Comparison of ENCODE assay signal across 24 mouse cellular contexts in genomic region chr17:51278094-51278493, GRCm38 (mm10).
A peak's percentile ranks its signal among the peaks of the same experiment; 100 is the strongest.
DNase-seq lines count a peak whose midpoint lies in the region; ATAC-seq and TF ChIP-seq lines count a peak whose summit lies in the region.
"Had no signal": no experiment of that assay in that cellular context is flagged by ENCODE, and none has a peak within 500 bp of the region (broad histone marks: within the 10 kb centered on the region; RNA-seq: fewer than 3 reads in every experiment).

No protein-coding gene starts in this region.

- no peak overlapping the region for H3K4me3 ChIP-seq in liver, embryonic 12.5 days
- no peak overlapping the region for H3K4me3 ChIP-seq in liver, postnatal 0 days (ENCODE audit: low read depth, low read length)
- H3K4me3 ChIP-seq in liver, embryonic 14.5 days (ENCODE audit: insufficient read depth in 1 of 2, low read depth in 2 of 2, low read length in 2 of 2), result no peak overlapping the region
- H3K4me3 ChIP-seq in hindbrain, embryonic 16.5 days (ENCODE audit: low read length), result no peak overlapping the region
- H3K4me3 ChIP-seq: embryonic facial prominence, embryonic 12.5 days; embryonic facial prominence, embryonic 15.5 days; gastrocnemius, adult 2 months; heart, embryonic 12.5 days; heart, embryonic 15.5 days had no signal

- 55% methylated on average over 2 of the region's 2 CpGs for WGBS in liver, embryonic 12.5 days (ENCODE audit: insufficient replicate concordance)
- 65% methylated on average over 2 of the region's 2 CpGs for WGBS in liver, postnatal 0 days (ENCODE audit: insufficient replicate concordance)
- 45% methylated on average over 2 of the region's 2 CpGs for WGBS in liver, embryonic 14.5 days (ENCODE audit: insufficient replicate concordance)
- WGBS in hindbrain, embryonic 16.5 days, result 87% methylated on average over 2 of the region's 2 CpGs

- TF ChIP-seq CTCF in liver, postnatal 0 days (IDR thresholded peaks at IDR 0.05; ENCODE audit: low read depth), result no peak
- TF ChIP-seq CTCF in liver, embryonic 14.5 days (IDR thresholded peaks at IDR 0.05; ENCODE audit: low read depth), result no peak

- no peak for TF ChIP-seq EP300 in liver, postnatal 0 days (IDR thresholded peaks at IDR 0.05; ENCODE audit: low read depth)
- TF ChIP-seq EP300 in liver, embryonic 14.5 days (IDR thresholded peaks at IDR 0.05; ENCODE audit: low read depth), result peak; percentile 46; the same call in 1 of the 2 replicates

- no peaks in the 10 kb centered on the region for H3K27me3 ChIP-seq in liver, embryonic 12.5 days (replicated peaks)
- no peaks in the 10 kb centered on the region for H3K27me3 ChIP-seq in liver, postnatal 0 days (ENCODE audit: insufficient read depth, low read length)
- H3K27me3 ChIP-seq in liver, embryonic 14.5 days (ENCODE audit: control insufficient read depth, insufficient read depth, low read length), result no peaks in the 10 kb centered on the region
- H3K27me3 ChIP-seq in hindbrain, embryonic 16.5 days (replicated peaks; ENCODE audit: control insufficient read depth, insufficient read depth, low read length), result no peaks in the 10 kb centered on the region
- H3K27me3 ChIP-seq: embryonic facial prominence, embryonic 12.5 days; embryonic facial prominence, embryonic 15.5 days; heart, embryonic 12.5 days; heart, embryonic 15.5 days had no signal

- H3K4me1 ChIP-seq in liver, embryonic 12.5 days, result 0 out of 2 replicates have a peak, but pooled peaks cover 3% of the 10 kb centered on the region
- no peaks in the 10 kb centered on the region for H3K4me1 ChIP-seq in liver, postnatal 0 days (ENCODE audit: insufficient read depth)
- 0 out of 4 replicates have a peak, but pooled peaks cover 0 to 2% of the 10 kb centered on the region in 2 experiments for H3K4me1 ChIP-seq in liver, embryonic 14.5 days (replicated peaks; ENCODE audit: control insufficient read depth in 2 of 2, insufficient read depth in 2 of 2, low read length in 1 of 2)
- H3K4me1 ChIP-seq in hindbrain, embryonic 16.5 days (ENCODE audit: control insufficient read depth, insufficient read depth, low read depth, low read length), result no peaks in the 10 kb centered on the region
- H3K4me1 ChIP-seq: embryonic facial prominence, embryonic 12.5 days; embryonic facial prominence, embryonic 15.5 days; heart, embryonic 15.5 days had no signal

- DNase-seq in liver, postnatal 0 days, result no peak
- no peak for DNase-seq in liver, embryonic 14.5 days (ENCODE audit: low read depth in 3 of 3, low spot score in 3 of 3)
- DNase-seq in layer of hippocampus, adult 11-12 months (ENCODE audit: low spot score), result no peak
- DNase-seq: adrenal gland, postnatal 10 days; adrenal gland, postnatal 36 days; cerebellum, adult 18-20 months; cerebellum, adult 9-11 months; cerebellum, postnatal 25 days; forebrain, postnatal 0 days; gastrocnemius, adult 2 months; gastrocnemius, postnatal 14 days; heart, adult 18-20 months; heart, postnatal 14 days; heart, postnatal 4 days had no signal

- no peak overlapping the region for H3K9ac ChIP-seq in liver, embryonic 12.5 days
- H3K9ac ChIP-seq in liver, postnatal 0 days (replicated peaks), result no peak overlapping the region
- no peak overlapping the region for H3K9ac ChIP-seq in liver, embryonic 14.5 days (replicated peaks)
- H3K9ac ChIP-seq in hindbrain, embryonic 16.5 days (ENCODE audit: low read depth, low read length), result no peak overlapping the region
- H3K9ac ChIP-seq: embryonic facial prominence, embryonic 12.5 days; embryonic facial prominence, embryonic 15.5 days; forebrain, postnatal 0 days; heart, embryonic 12.5 days; heart, embryonic 15.5 days; hindbrain, embryonic 14.5 days had no signal

- H3K36me3 ChIP-seq in liver, embryonic 12.5 days, result no peaks in the 10 kb centered on the region
- no peaks in the 10 kb centered on the region for H3K36me3 ChIP-seq in liver, postnatal 0 days (replicated peaks; ENCODE audit: insufficient read depth, low read length)
- H3K36me3 ChIP-seq in liver, embryonic 14.5 days (replicated peaks; ENCODE audit: control insufficient read depth, insufficient read depth, low read depth), result no peaks in the 10 kb centered on the region
- no peaks in the 10 kb centered on the region for H3K36me3 ChIP-seq in hindbrain, embryonic 16.5 days (ENCODE audit: control insufficient read depth, insufficient read depth, low read length)
- H3K36me3 ChIP-seq: embryonic facial prominence, embryonic 12.5 days; embryonic facial prominence, embryonic 15.5 days; heart, embryonic 12.5 days; heart, embryonic 15.5 days had no signal

- peak; percentile 68 for ATAC-seq in liver, embryonic 12.5 days
- no peak for ATAC-seq in liver, postnatal 0 days
- ATAC-seq in liver, embryonic 14.5 days (ENCODE audit: insufficient read depth), result peak; percentile 58; the same call in 1 of the 2 replicates
- peak; percentile 71 for ATAC-seq in megakaryocyte progenitor cell, adult 5-6 weeks (replicated peaks; ENCODE audit: poor library complexity)
- ATAC-seq in hindbrain, embryonic 16.5 days, result no peak
- ATAC-seq: forebrain, embryonic 14.5 days; forebrain, postnatal 0 days; Patski had no signal

- H3K27ac ChIP-seq in liver, embryonic 12.5 days, result no peak overlapping the region
- no peak overlapping the region for H3K27ac ChIP-seq in liver, postnatal 0 days (ENCODE audit: low read depth)
- H3K27ac ChIP-seq in liver, embryonic 14.5 days, result no peak overlapping the region
- no peak overlapping the region for H3K27ac ChIP-seq in hindbrain, embryonic 16.5 days (ENCODE audit: low read depth, low read length)
- H3K27ac ChIP-seq: embryonic facial prominence, embryonic 12.5 days; embryonic facial prominence, embryonic 15.5 days; gastrocnemius, adult 2 months; heart, embryonic 15.5 days; hindbrain, embryonic 14.5 days had no signal

- no peak overlapping the region for H3K4me2 ChIP-seq in liver, embryonic 12.5 days
- H3K4me2 ChIP-seq in liver, postnatal 0 days (ENCODE audit: low read depth, low read length), result no peak overlapping the region
- H3K4me2 ChIP-seq in liver, embryonic 14.5 days (ENCODE audit: low read depth), result no peak overlapping the region
- H3K4me2 ChIP-seq in hindbrain, embryonic 16.5 days (ENCODE audit: low read length), result no peak overlapping the region
- H3K4me2 ChIP-seq: embryonic facial prominence, embryonic 12.5 days; embryonic facial prominence, embryonic 15.5 days; heart, embryonic 12.5 days; heart, embryonic 15.5 days; hindbrain, embryonic 14.5 days had no signal

- H3K9me3 ChIP-seq in liver, embryonic 12.5 days (replicated peaks), result no peaks in the 10 kb centered on the region
- no peaks in the 10 kb centered on the region for H3K9me3 ChIP-seq in liver, postnatal 0 days (ENCODE audit: low read length)
- H3K9me3 ChIP-seq in liver, embryonic 14.5 days (ENCODE audit: control insufficient read depth, low read length), result no peaks in the 10 kb centered on the region
- H3K9me3 ChIP-seq in hindbrain, embryonic 16.5 days (ENCODE audit: control insufficient read depth, low read length), result no peaks in the 10 kb centered on the region
- H3K9me3 ChIP-seq: embryonic facial prominence, embryonic 12.5 days; embryonic facial prominence, embryonic 15.5 days; heart, embryonic 12.5 days; heart, embryonic 15.5 days had no signal

Comparison
In these comparisons a context has a peak if more than half of its experiments do, and no peak if none do; other contexts are left out.
1. ATAC-seq: peak in liver, embryonic 12.5 days (single experiment), liver, embryonic 14.5 days (single experiment) and megakaryocyte progenitor cell, adult 5-6 weeks (single experiment); none in liver, postnatal 0 days (single experiment) and hindbrain, embryonic 16.5 days (single experiment).